Mouse (Mus musculus) erythroblast, embryonic 14.5 days (primary cell): ENCODE data around the gene Sde2.

Experiments
- GATA1 ChIP-seq: IDR thresholded peaks from 2 replicates; pipeline ENCODE4 v1.6.1; 2012; ENCODE audit warnings: low read length, inconsistent platforms, mixed read lengths
- TAL1 ChIP-seq: IDR thresholded peaks from 3 replicates; pipeline ENCODE4 v1.6.1; 2012; ENCODE audit warnings: low read length, inconsistent platforms, mixed read lengths

DNA sequence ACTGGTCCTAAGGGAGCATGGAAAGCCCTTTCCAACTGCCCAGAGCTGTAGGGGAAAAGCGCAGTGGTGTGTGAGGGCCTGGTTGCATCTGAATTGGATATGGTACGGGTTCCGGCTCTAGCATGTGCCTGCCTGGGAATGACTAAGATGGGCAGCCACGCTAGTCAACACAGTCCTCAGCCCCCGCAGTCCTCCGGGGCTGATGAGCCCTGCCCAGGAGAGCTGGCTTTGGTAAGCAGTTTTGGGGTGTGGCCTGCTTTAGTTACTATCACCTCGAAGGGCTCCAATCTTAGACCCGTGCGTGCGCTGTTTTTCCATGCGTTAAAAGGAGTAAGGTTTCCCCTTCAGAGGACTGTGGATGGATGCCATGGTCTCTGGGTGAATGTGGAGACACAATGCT, 20.8 kb upstream of the Sde2 start:
- TF ChIP-seq TAL1 (no peak), GATA1 (no peak)
